Comparison of ENCODE assay signal across 28 mouse cellular contexts in the genomic region with DNA sequence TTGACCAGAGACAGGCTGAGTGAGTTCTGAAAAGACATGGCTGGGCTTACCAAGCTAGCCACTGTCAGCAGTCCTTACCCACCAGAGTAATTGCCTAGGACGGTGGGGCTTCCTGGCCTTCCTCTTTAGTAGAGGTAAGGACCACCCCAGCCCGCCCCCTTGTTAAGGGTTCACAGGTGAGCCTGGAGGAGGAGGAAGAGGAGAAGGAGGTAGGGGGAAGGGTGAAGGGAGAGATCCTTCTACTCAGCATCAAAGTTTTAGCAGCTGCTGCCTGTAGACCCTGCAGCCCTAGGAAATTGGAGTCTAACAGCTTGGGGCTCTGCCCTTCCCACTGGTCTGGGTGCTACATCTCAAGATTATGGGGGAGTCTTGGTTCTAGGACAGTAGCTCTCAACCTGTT. TPM values are rescaled to one million over a fixed set of nuclear protein-coding genes. Genes with fewer than 3 reads are reported as not detected.
DNase-seq lines count a peak whose midpoint lies in the region; ATAC-seq and TF ChIP-seq lines count a peak whose summit lies in the region.
"Had no signal": no experiment of that assay in that cellular context is flagged by ENCODE, and none has a peak within 500 bp of the region (broad histone marks: within the 10 kb centered on the region; RNA-seq: fewer than 3 reads in every experiment).

Gene Padi6, minus strand, starts transcription at position 101 of the 400 bp plus-strand sequence.

- no peak within 1 kb of the TSS for H3K4me3 ChIP-seq in forebrain, embryonic 10.5 days
- H3K4me3 ChIP-seq in forebrain, embryonic 12.5 days (replicated peaks) = no peak within 1 kb of the TSS
- H3K4me3 ChIP-seq in heart, embryonic 12.5 days = no peak within 1 kb of the TSS
- no peak within 1 kb of the TSS for H3K4me3 ChIP-seq in heart, adult 2 months
- H3K4me3 ChIP-seq in midbrain, embryonic 10.5 days = no peak within 1 kb of the TSS
- no peak within 1 kb of the TSS for H3K4me3 ChIP-seq in midbrain, embryonic 15.5 days
- 0 out of 2 replicates have a peak within 1 kb of the TSS, but pooled peaks have one; percentile 27 for H3K4me3 ChIP-seq in G1E (ENCODE audit: low read depth, low read length)
- H3K4me3 ChIP-seq: embryonic facial prominence, embryonic 10.5 days; embryonic facial prominence, embryonic 12.5 days; forebrain, embryonic 13.5 days; forebrain, embryonic 15.5 days had no signal

- H3K4me1 ChIP-seq in forebrain, embryonic 10.5 days = peaks cover 18% of the 10 kb centered on the region
- H3K4me1 ChIP-seq in forebrain, embryonic 12.5 days = no peaks in the 10 kb centered on the region; the same call in 1 of the 2 replicates
- peaks cover 11% of the 10 kb centered on the region for H3K4me1 ChIP-seq in heart, embryonic 12.5 days (replicated peaks)
- H3K4me1 ChIP-seq in heart, adult 2 months (ENCODE audit: control insufficient read depth, insufficient read depth, low read length) = no peaks in the 10 kb centered on the region
- H3K4me1 ChIP-seq in midbrain, embryonic 10.5 days = peaks cover 14% of the 10 kb centered on the region
- no peaks in the 10 kb centered on the region for H3K4me1 ChIP-seq in midbrain, embryonic 15.5 days
- peaks cover 28% of the 10 kb centered on the region for H3K4me1 ChIP-seq in G1E (ENCODE audit: insufficient read depth, low read depth, low read length)
- H3K4me1 ChIP-seq: embryonic facial prominence, embryonic 12.5 days; forebrain, embryonic 15.5 days had no signal

- no peak for TF ChIP-seq CTCF in heart, adult 2 months (IDR thresholded peaks at IDR 0.05)
- TF ChIP-seq CTCF in G1E (IDR thresholded peaks at IDR 0.05; ENCODE audit: low read depth, low read length) = no peak

- peaks cover 15% of the 10 kb centered on the region; the same call in 1 of the 2 replicates for H3K27me3 ChIP-seq in forebrain, embryonic 10.5 days (ENCODE audit: poor library complexity, severe bottlenecking)
- H3K27me3 ChIP-seq in forebrain, embryonic 12.5 days = 0 out of 2 replicates have a peak, but pooled peaks cover 5% of the 10 kb centered on the region
- peaks cover 6% of the 10 kb centered on the region; the same call in 1 of the 2 replicates for H3K27me3 ChIP-seq in heart, embryonic 12.5 days (replicated peaks)
- H3K27me3 ChIP-seq in heart, adult 2 months (ENCODE audit: control insufficient read depth, insufficient read depth, low read length) = no peaks in the 10 kb centered on the region
- peaks cover 11% of the 10 kb centered on the region; the same call in 1 of the 2 replicates for H3K27me3 ChIP-seq in midbrain, embryonic 10.5 days (ENCODE audit: low read depth, poor library complexity, severe bottlenecking)
- no peaks in the 10 kb centered on the region for H3K27me3 ChIP-seq in midbrain, embryonic 15.5 days (replicated peaks)
- peaks cover 39% of the 10 kb centered on the region for H3K27me3 ChIP-seq in G1E (ENCODE audit: insufficient read depth, low read length)
- H3K27me3 ChIP-seq: embryonic facial prominence, embryonic 12.5 days; forebrain, embryonic 13.5 days; forebrain, embryonic 15.5 days had no signal

- H3K9me3 ChIP-seq in forebrain, embryonic 10.5 days = no peaks in the 10 kb centered on the region
- H3K9me3 ChIP-seq in forebrain, embryonic 12.5 days = no peaks in the 10 kb centered on the region
- H3K9me3 ChIP-seq in heart, embryonic 12.5 days (replicated peaks) = no peaks in the 10 kb centered on the region
- H3K9me3 ChIP-seq in midbrain, embryonic 10.5 days (replicated peaks) = no peaks in the 10 kb centered on the region
- no peaks in the 10 kb centered on the region for H3K9me3 ChIP-seq in midbrain, embryonic 15.5 days
- H3K9me3 ChIP-seq in G1E (replicated peaks) = no peaks in the 10 kb centered on the region
- H3K9me3 ChIP-seq: embryonic facial prominence, embryonic 10.5 days; embryonic facial prominence, embryonic 12.5 days; forebrain, embryonic 13.5 days; forebrain, embryonic 15.5 days had no signal

- WGBS in forebrain, embryonic 10.5 days = 87% methylated on average over 2 of the region's 2 CpGs
- 90% methylated on average over 2 of the region's 2 CpGs for WGBS in forebrain, embryonic 12.5 days
- WGBS in heart, embryonic 12.5 days = 73% methylated on average over 2 of the region's 2 CpGs
- WGBS in heart, adult 2 months = 66% methylated on average over 2 of the region's 2 CpGs
- 83% methylated on average over 2 of the region's 2 CpGs for WGBS in midbrain, embryonic 10.5 days
- 84% methylated on average over 2 of the region's 2 CpGs for WGBS in midbrain, embryonic 15.5 days

- ATAC-seq in forebrain, embryonic 12.5 days (ENCODE audit: low FRiP score) = no peak
- no peak for ATAC-seq in heart, embryonic 12.5 days (ENCODE audit: insufficient number of reproducible peaks, low FRiP score)
- no peak for ATAC-seq in midbrain, embryonic 15.5 days (replicated peaks)
- ATAC-seq in G1E (ENCODE audit: extremely low read depth, insufficient number of reproducible peaks, low FRiP score, poor library complexity, severe bottlenecking) = no peak
- ATAC-seq: activated CD4-positive, CD25-positive, alpha-beta regulatory T cell, adult 4 months; CD4-positive, CD25-positive, alpha-beta regulatory T cell, adult 4 months; forebrain, embryonic 13.5 days; Patski had no signal

- intact Hi-C loops in heart, adult 2 months (cut with DNase I) = no loop called here

- peak within 1 kb of the TSS; percentile 20; the same call in 1 of the 2 replicates for H3K27ac ChIP-seq in forebrain, embryonic 10.5 days
- no peak within 1 kb of the TSS for H3K27ac ChIP-seq in forebrain, embryonic 12.5 days
- no peak within 1 kb of the TSS for H3K27ac ChIP-seq in heart, embryonic 12.5 days (ENCODE audit: poor library complexity, severe bottlenecking)
- no peak within 1 kb of the TSS for H3K27ac ChIP-seq in heart, adult 2 months
- H3K27ac ChIP-seq in midbrain, embryonic 10.5 days (replicated peaks) = 0 out of 2 replicates have a peak within 1 kb of the TSS, but pooled peaks have one; percentile 28
- no peak within 1 kb of the TSS for H3K27ac ChIP-seq in midbrain, embryonic 15.5 days
- H3K27ac ChIP-seq: embryonic facial prominence, embryonic 10.5 days; embryonic facial prominence, embryonic 12.5 days; forebrain, embryonic 13.5 days; forebrain, embryonic 15.5 days had no signal

- no peak for DNase-seq in forebrain, embryonic 10.5 days (ENCODE audit: extremely low spot score, low spot score)
- DNase-seq in heart, adult 2 months = no peak
- no peak for DNase-seq in midbrain, embryonic 10.5 days (ENCODE audit: low spot score)
- DNase-seq in G1E (ENCODE audit: low spot score) = no peak
- DNase-seq: adrenal gland, adult 8-10 months; adrenal gland, postnatal 14 days; adrenal gland, postnatal 36 days; B cell, adult 2 months; cerebellum, adult 11-12 months; cerebellum, adult 2 months; cerebellum, adult 9-10 months; cerebellum, postnatal 10 days; cerebellum, postnatal 25 days had no signal

- H3K4me2 ChIP-seq in forebrain, embryonic 12.5 days = no peak within 1 kb of the TSS
- no peak within 1 kb of the TSS for H3K4me2 ChIP-seq in heart, embryonic 12.5 days
- H3K4me2 ChIP-seq in midbrain, embryonic 15.5 days = no peak within 1 kb of the TSS
- H3K4me2 ChIP-seq: embryonic facial prominence, embryonic 12.5 days; forebrain, embryonic 13.5 days; forebrain, embryonic 15.5 days had no signal

- no peak within 1 kb of the TSS for H3K9ac ChIP-seq in forebrain, embryonic 12.5 days
- 0 out of 2 replicates have a peak within 1 kb of the TSS, but pooled peaks have one; percentile 29 for H3K9ac ChIP-seq in heart, embryonic 12.5 days
- no peak within 1 kb of the TSS for H3K9ac ChIP-seq in heart, adult 2 months (ENCODE audit: low read depth, low read length)
- H3K9ac ChIP-seq in midbrain, embryonic 15.5 days = no peak within 1 kb of the TSS
- H3K9ac ChIP-seq: embryonic facial prominence, embryonic 12.5 days; forebrain, embryonic 13.5 days; forebrain, embryonic 15.5 days; forebrain, postnatal 0 days had no signal

- TF ChIP-seq EP300 in heart, adult 2 months (IDR thresholded peaks at IDR 0.05; ENCODE audit: insufficient read depth, low read depth, low read length) = no peak

- TF ChIP-seq POLR2A in heart, adult 2 months (IDR thresholded peaks at IDR 0.05; ENCODE audit: insufficient read depth, low read depth, low read length) = no peak

- no peaks in the 10 kb centered on the region for H3K79me2 ChIP-seq in heart, adult 2 months (replicated peaks; ENCODE audit: control insufficient read depth, insufficient read depth, low read length)

- H3K36me3 ChIP-seq in forebrain, embryonic 10.5 days (replicated peaks) = no peaks in the 10 kb centered on the region
- H3K36me3 ChIP-seq in forebrain, embryonic 12.5 days (replicated peaks) = no peaks in the 10 kb centered on the region
- H3K36me3 ChIP-seq in heart, embryonic 12.5 days = no peaks in the 10 kb centered on the region
- no peaks in the 10 kb centered on the region for H3K36me3 ChIP-seq in heart, adult 2 months (ENCODE audit: control insufficient read depth, insufficient read depth, low read length)
- H3K36me3 ChIP-seq in midbrain, embryonic 10.5 days = no peaks in the 10 kb centered on the region
- no peaks in the 10 kb centered on the region for H3K36me3 ChIP-seq in midbrain, embryonic 15.5 days (replicated peaks)
- no peaks in the 10 kb centered on the region for H3K36me3 ChIP-seq in G1E (replicated peaks)
- H3K36me3 ChIP-seq: embryonic facial prominence, embryonic 10.5 days; embryonic facial prominence, embryonic 12.5 days; forebrain, embryonic 15.5 days had no signal

RNA-seq across cellular contexts. Expression of gene Padi6, which starts in this region (rescaled TPM):
- not detected in 2 replicates for polyA plus RNA-seq in forebrain, embryonic 10.5 days (2016; fragmentation: Nextera tagmentation; extraction: Ambion mirVana)
- polyA plus RNA-seq in forebrain, embryonic 12.5 days (2016; fragmentation: Nextera tagmentation; extraction: Ambion mirVana) = not detected in 2 replicates
- polyA plus RNA-seq in heart, embryonic 12.5 days (2016; fragmentation: Nextera tagmentation; extraction: Ambion mirVana) = not detected in 2 replicates
- not detected for total RNA-seq in heart, adult 2 months (2021)
- polyA plus RNA-seq in heart, adult 2 months (2012; rRNA removed) = not detected in 2 replicates
- 0.05 TPM in 1 of 2 replicates, not detected in the other for polyA plus RNA-seq in midbrain, embryonic 10.5 days (2016; fragmentation: Nextera tagmentation; extraction: Ambion mirVana)
- polyA plus RNA-seq in midbrain, embryonic 15.5 days (2015; fragmentation: Nextera tagmentation; extraction: Ambion mirVana) = 0.12 TPM in 1 of 2 replicates, not detected in the other
- total RNA-seq in G1E (2014; fragmentation: Nextera tagmentation) = not detected in 2 replicates
- not detected in 2 replicates for total RNA-seq in G1E (2017)
- polyA plus RNA-seq in G1E (2012) = not detected in 2 replicates
- total RNA-seq: adrenal gland, adult 18-20 months; adrenal gland, adult 8-10 months; adrenal gland, postnatal 14 days; adrenal gland, postnatal 36 days; CH12.LX; forebrain, postnatal 0 days; MEL had no signal
- polyA plus RNA-seq: activated CD4-positive, CD25-positive, alpha-beta regulatory T cell, adult 4 months; CD4-positive, CD25-positive, alpha-beta regulatory T cell, adult 4 months; cerebellum, adult 2 months; embryonic facial prominence, embryonic 10.5 days; embryonic facial prominence, embryonic 12.5 days; embryonic facial prominence, embryonic 14.5 days; forebrain, embryonic 13.5 days; Patski had no signal

Comparison
In these comparisons a context has a peak if more than half of its experiments do, and no peak if none do; other contexts are left out.
1. H3K27ac ChIP-seq: peak in forebrain, embryonic 10.5 days (single experiment) and midbrain, embryonic 10.5 days (single experiment); none in forebrain, embryonic 12.5 days (single experiment), heart, embryonic 12.5 days (single experiment), heart, adult 2 months (single experiment) and midbrain, embryonic 15.5 days (single experiment).